Mouse (Mus musculus): ENCODE results near the gene Cdk17.

The Cdk17 gene

DNA sequence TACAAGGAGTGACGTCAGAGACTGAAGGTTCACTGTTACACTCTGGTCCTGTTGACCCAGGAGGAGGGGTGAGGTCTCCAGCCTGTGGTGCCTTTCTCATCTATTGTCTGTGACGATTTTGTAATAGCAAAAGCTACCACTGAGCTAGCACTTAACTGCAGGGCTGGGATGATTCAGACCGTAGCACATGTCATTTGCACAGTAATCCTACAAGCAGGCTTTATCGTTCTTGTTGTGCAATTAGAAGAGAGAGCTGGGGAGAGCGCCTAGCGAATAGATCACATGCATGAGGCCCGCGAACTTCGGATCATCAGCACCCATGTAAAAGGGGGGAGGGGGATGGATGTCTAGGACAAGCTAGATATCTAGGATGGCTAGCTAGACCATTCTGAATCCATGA lies 105.2 kb downstream of the Cdk17 start:
- no peak for DNase-seq

GRCm38 (mm10) chr10:93266521-93266920 lies 105.8 kb downstream of the Cdk17 start:
- no peak for DNase-seq

DNA sequence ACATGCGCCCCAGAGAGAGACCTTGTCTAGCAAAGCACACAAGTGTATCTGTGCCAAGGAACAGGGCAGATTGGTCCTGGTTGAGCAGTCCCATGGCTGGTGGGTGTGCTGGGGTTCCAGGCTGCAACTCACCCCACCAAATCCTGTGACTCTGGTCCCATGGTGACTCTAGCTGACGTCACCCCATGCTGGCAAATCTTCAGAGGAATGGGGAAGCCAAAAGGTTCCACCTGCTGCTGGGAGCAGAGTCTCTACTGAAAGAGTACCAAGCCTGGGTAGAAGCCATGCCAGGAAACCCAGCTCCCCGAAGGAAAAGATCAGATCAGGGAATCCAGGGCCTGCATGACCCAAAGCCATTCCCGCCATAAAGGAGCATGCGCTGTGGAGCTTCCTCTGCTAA lies 106.8 kb downstream of the Cdk17 start:
- DNase-seq, result no peak

- DNase-seq, result no peak
Measured at GRCm38 (mm10) chr10:93268339-93268738, 107.7 kb downstream of the Cdk17 start.

GRCm38 (mm10) chr10:93269744-93270143 lies 109.1 kb downstream of the Cdk17 start:
- no peak for DNase-seq

DNA sequence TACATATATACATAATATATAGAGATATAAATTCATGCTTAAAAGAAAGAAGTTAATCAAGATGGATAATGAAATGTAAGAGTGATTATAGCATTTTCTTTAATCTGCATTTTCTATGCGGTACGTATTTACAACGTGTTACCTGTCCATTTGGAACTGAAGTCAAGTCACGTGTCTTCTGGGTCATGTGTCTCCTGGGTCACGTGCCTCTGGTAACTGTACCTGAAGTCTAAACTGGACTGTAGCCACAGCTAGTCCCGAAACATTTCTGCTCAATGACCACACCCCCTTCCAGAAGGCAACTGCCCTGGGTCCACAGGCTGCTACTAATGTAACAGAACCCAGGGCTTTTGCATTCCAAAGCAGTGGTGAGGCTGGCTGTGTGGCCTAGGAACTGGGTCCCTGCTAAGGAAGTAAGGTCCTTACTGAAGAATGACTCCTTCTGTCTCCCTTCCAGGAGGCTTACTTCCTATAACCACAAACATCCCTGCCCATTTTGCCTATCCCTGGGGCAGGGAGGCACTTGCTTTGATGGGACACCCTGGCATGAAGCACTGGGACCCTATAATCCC lies 110.3 kb downstream of the Cdk17 start:
- no peak for DNase-seq

- DNase-seq, result no peak
Measured at GRCm38 (mm10) chr10:93271831-93272230, 111.2 kb downstream of the Cdk17 start.

DNA sequence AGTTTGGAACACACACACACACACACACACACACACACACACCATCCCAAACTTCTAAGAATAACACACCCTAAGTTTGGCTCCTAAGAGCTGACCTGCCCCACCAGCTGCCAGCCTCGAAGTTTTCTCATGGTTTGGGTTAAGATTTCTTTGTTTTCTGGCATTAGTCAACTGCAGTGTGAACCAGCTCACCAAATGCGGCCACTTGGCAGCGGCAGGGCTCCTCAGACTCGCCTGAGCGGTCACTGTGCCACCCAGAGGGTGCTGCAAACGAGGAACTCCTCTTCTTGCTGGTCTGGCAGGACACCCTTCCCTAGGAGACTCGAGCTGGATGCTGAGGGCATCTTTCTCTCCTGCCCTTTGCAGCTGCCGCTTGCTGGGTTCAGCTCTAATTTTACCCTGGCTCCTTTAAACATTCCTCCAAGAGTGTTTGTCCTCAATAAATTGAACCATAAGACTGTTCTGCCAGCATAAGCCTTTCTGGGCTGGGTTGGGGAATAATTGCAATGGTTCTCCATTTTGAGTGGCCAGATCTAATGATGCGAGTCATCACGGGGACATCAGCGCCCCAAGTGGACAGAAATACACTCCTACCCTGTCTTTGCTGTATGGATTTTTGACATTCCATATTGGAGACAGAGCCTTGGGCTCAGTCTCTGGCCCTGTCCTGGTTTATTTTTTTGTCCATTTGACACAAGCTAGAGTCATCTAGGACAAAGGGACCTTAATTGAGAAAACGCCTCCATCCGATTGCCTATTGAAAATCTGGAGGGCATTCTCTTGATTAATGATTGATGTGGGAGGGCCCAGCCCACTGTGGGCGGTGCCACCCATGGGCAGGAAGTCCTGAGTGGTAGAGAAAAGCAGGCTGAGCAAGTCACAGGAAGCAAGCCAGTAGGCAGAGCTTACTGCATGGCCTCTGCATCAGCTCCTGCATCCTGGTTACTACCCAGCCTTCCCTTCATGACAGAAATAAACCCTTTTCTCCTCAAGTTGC lies 112.6 kb downstream of the Cdk17 start:
- peak; percentile 75 for DNase-seq

DNA sequence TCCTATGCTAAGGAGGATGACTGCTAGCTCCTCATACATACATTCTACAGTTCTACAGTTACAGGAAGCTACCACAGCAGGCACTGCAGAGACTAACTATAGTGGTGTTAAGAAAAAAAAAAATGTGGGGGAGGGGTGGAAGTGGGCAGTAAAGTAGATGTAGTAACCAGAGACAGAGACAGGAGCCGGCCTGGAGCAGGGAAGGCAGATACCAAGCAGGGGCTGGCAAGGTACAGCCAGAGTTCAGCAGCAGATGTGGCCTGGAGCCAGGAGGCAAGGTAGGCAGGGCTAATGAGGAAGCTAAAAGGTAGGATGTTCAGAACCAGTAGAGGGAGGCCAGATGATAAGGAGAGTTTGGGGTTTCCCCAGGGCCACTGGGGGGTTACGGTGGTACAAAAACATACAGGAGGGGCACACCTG lies 113.6 kb downstream of the Cdk17 start:
- no peak for DNase-seq

GRCm38 (mm10) chr10:93275212-93276136 lies 114.8 kb downstream of the Cdk17 start:
- no peak for DNase-seq

- DNase-seq, result peak; percentile 68
Measured at GRCm38 (mm10) chr10:93276349-93276763, 115.7 kb downstream of the Cdk17 start.

- DNase-seq, result no peak
Measured at GRCm38 (mm10) chr10:93276857-93277256, 116.2 kb downstream of the Cdk17 start.

- no peak for DNase-seq
Measured at GRCm38 (mm10) chr10:93278361-93278760, 117.7 kb downstream of the Cdk17 start.

- DNase-seq, result no peak
Measured at GRCm38 (mm10) chr10:93279062-93279461, 118.4 kb downstream of the Cdk17 start.

GRCm38 (mm10) chr10:93280586-93280985 lies 119.9 kb downstream of the Cdk17 start:
- peak; percentile 45 for DNase-seq

- DNase-seq, result no peak
Measured at GRCm38 (mm10) chr10:93281092-93281491, 120.4 kb downstream of the Cdk17 start.

DNA sequence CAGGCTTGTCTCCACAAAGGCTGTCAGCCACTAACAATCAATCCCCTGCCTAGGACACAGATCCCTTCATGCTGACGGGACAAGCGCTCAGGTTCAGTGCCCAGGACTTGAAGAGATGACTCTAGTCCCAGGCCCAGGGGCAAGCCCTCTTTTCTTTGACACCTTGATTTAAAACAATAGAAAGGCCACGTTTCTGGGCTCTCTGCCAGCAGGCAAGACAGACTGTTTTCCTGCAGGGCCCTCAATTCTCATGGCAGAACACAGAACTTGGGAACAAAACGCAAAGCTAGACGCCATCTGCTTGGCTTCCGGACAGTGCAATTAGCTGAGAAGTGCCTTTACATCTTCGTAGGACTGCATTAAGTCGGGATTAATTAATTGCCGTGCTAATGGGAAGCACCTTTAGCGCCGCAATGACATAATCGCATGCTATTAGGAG lies 121.9 kb downstream of the Cdk17 start:
- DNase-seq, result peak; percentile 55

- DNase-seq, result no peak
Measured at GRCm38 (mm10) chr10:93283258-93283657, 122.6 kb downstream of the Cdk17 start.

- DNase-seq, result no peak
Measured at GRCm38 (mm10) chr10:93285489-93285888, 124.8 kb downstream of the Cdk17 start.

DNA sequence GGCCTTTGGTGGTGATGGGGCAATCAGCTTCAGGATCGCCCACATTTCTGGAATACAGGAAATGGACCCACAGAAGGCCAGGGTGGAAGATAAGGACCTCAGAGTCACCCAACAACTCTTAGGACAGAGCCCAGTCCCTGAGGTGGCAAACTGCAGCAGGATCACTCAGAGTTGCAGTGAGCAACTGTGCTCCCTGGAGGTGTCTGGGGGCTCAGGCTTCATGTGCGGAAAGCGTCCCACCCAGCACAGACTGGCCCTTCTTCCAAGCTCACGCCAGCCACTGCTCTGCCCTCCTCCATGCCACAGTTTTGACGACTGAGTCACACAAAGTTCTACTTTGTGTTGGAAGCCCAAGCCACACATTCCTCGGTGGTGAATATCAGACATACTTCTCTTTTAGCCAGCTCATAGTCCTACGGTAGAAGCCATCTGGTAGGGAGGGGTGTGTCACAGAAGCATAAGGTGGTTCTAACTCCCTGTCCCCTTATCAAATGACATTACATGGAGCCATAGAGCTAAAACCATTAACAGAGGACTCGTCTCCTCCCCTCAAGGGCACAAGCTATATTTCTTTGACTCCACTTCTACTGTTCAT lies 127.0 kb downstream of the Cdk17 start:
- no peak for DNase-seq

GRCm38 (mm10) chr10:93288336-93288735 lies 127.7 kb downstream of the Cdk17 start:
- no peak for DNase-seq

GRCm38 (mm10) chr10:93289404-93289803 lies 128.7 kb downstream of the Cdk17 start:
- DNase-seq, result no peak

- DNase-seq, result peak; percentile 48
Measured at GRCm38 (mm10) chr10:93291352-93291751, 130.7 kb downstream of the Cdk17 start.
